Mouse (Mus musculus) cerebellum, postnatal 4 days (tissue): ENCODE measurements around the gene Vnn3.

Experiments used
- DNase-seq, 2 experiments: peaks; one replicate each; pipeline ENCODE4 v3.0.0; 2022; ENCODE audit warnings: low spot score in 2 of 2, mixed read lengths in 1 of 2

Vnn3 gene

DNA sequence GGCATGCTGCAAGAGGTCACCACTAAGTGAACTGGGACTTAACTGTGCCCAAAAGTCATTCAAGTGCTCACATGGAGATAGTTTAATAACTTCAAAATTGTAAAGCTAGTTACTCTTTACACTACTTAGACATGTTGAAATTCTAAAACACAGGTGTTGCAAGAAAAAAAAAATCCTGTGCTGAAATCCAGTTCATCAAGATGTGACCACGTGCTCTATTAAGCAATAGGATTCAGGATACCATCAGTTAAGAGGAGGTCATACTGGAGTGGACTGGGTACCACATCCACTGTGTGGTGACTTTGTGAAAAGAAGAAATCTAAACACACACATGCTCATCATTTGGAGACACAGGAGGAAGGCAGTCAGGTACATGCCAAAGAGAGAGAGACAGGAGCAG, 41.7 kb downstream of the Vnn3 start:
- DNase-seq = no peak

DNA sequence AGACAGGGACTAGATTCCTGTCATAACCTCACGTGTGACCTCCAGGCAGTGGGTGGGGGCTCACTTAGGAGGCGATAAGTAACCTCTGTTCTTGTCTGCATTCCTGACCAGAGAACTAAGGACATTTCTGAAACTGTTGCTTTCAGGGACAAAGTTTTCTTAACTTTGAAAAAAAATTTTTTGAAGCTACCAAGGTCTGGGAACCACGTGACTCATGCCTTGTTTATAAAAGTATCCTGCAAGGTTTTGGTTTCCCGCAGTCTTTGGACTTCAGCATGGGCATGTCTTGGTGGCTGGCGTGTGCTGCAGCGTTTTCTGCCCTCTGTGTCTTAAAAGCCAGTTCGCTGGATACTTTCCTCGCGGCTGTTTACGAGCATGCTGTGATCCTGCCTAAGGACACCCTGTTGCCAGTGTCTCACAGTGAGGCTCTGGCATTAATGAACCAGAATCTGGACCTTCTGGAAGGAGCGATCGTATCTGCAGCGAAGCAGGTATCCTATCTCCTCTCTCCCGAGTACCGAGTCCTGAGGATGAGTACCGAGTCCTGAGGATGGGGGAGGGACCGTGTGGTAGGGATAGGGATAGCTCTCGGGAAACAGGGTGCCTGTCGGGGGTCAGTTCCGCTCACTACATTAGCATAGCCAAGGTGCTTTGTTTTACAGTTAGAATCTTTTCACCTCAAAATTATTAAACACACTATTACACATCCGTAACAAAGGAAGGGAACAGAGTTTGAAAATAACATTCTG, 43.5 kb downstream of the Vnn3 start, which contains the start of gene Vnn1:
Gene Vnn1, plus strand, starts transcription at position 88 of the 749 bp plus-strand sequence.
- no peak for DNase-seq

DNA sequence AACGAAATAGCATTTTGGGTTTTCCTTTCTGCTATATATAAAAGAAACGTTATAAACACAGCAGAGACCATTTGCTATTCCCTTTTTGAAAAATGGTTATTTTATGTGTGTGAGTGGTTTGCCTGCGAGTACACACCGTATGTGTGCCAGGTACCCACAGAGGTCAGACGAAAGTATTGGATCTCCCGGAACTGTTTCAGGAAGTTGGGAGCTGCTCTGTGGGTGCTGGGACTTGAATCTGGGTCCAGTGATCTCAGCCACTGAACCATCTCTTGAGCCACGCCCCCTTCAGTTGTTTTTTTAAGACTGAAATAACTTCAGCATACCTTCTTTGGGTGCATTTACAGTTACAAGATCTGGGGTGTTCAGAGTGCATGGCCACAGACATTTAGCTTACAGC, 44.1 kb downstream of the Vnn3 start:
- no peak for DNase-seq

DNA sequence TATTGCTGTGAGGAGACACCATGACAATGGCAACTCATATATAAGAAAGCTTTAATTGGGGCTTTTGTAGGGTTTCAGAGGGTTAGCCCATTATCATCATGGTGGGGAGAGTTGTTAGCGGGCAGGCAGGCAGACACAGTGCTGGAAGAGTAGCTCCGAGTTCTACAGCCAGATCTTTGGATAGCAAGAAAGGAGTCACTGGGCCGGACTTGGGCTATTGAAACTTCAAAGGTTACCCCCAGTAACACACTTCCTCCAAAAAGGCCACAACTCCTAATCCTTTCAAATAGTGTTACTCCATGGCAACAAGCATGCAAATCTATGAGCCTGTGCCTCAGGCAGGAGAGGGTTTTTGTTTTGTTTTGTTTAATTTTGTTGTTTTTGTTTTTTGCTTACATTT, 49.9 kb downstream of the Vnn3 start:
- no peak for DNase-seq

DNA sequence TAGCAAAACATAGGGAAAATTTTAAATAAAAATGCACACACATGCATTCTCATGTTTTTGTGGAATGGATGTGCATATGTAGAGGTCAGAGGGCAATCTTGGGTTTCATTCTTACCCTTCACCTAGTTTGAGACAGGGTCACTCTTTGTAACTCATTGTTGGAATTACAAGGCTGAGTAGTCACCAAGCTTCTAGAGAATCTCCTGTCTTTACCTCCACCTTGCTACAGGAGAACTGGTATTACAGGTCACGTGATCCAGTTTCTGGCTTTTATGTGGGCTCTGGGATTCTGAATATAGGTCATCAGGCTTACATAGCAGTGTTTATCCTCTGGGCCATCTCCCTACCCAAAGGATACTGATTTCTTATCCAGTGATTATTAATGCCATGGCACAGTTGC, 54.4 kb downstream of the Vnn3 start:
- DNase-seq = no peak
